Mouse (Mus musculus) hindbrain, embryonic 14.5 days (tissue): ENCODE measurements at regions not wholly inside any gene's neighbourhood (a gene's known extent, or its start where the extent isn't known, plus 50 kb on each side); places are given as distances from the start of the nearest gene placed in this dataset.
A peak's percentile ranks its signal among the peaks of the same experiment; 100 is the strongest.

Experiments
- ATAC-seq: fragments of 200-750 bp; cut with Nextera tagmentation; 2 replicates; pipeline ENCODE4 v1.8.0; 2017; ENCODE audit warnings: moderate number of reproducible peaks, mild to moderate bottlenecking, moderate TSS enrichment, moderate library complexity; ENCODE audit not compliant: low FRiP score
- DNase-seq: peaks from one replicate; pipeline ENCODE4 v3.0.0-alpha.2; 2015; ENCODE audit warnings: low spot score
- H3K27ac ChIP-seq: fragments of 300-500 bp; sonication (generic); 2 replicates; pipeline ENCODE4 v1.5.1; 2014; ENCODE audit warnings: mild to moderate bottlenecking, moderate library complexity
- H3K27me3 ChIP-seq: fragments of 300-500 bp; sonication (generic); 2 replicates; pipeline ENCODE4 v1.6.1; 2014; ENCODE audit warnings: mild to moderate bottlenecking, low read length, mixed read lengths; ENCODE audit not compliant: control insufficient read depth, insufficient read depth
- H3K36me3 ChIP-seq: fragments of 300-500 bp; sonication (generic); replicated peaks from 2 replicates; pipeline ENCODE4 v1.6.1; 2014; ENCODE audit not compliant: control insufficient read depth, insufficient read depth
- H3K4me1 ChIP-seq: fragments of 300-500 bp; sonication (generic); replicated peaks from 2 replicates; pipeline ENCODE4 v1.6.1; 2014; ENCODE audit warnings: antibody characterized with exemption, low read length, mixed read lengths; ENCODE audit not compliant: control insufficient read depth, insufficient read depth
- H3K4me2 ChIP-seq: fragments of 300-500 bp; sonication (generic); replicated peaks from 2 replicates; pipeline ENCODE4 v1.6.1; 2014; ENCODE audit warnings: mild to moderate bottlenecking, moderate library complexity
- H3K4me3 ChIP-seq: fragments of 300-500 bp; sonication (generic); replicated peaks from 2 replicates; pipeline ENCODE4 v1.5.1; 2014; ENCODE audit warnings: mild to moderate bottlenecking, low read length
- H3K9ac ChIP-seq: fragments of 300-500 bp; sonication (generic); 2 replicates; pipeline ENCODE4 v1.6.1; 2014
- H3K9me3 ChIP-seq: fragments of 300-500 bp; sonication (generic); 2 replicates; pipeline ENCODE4 v1.6.1; 2016; ENCODE audit warnings: low read length; ENCODE audit not compliant: control insufficient read depth
- WGBS: fragments of 180-500 bp; shearing (Covaris S2); extraction: QIAGEN DNeasy Blood & Tissue Kit; methylation state at CpG from one replicate; pipeline ENCODE4 v1.1.7; 2014; 5-methylcytosine and 5-hydroxymethylcytosine counted together

DNA sequence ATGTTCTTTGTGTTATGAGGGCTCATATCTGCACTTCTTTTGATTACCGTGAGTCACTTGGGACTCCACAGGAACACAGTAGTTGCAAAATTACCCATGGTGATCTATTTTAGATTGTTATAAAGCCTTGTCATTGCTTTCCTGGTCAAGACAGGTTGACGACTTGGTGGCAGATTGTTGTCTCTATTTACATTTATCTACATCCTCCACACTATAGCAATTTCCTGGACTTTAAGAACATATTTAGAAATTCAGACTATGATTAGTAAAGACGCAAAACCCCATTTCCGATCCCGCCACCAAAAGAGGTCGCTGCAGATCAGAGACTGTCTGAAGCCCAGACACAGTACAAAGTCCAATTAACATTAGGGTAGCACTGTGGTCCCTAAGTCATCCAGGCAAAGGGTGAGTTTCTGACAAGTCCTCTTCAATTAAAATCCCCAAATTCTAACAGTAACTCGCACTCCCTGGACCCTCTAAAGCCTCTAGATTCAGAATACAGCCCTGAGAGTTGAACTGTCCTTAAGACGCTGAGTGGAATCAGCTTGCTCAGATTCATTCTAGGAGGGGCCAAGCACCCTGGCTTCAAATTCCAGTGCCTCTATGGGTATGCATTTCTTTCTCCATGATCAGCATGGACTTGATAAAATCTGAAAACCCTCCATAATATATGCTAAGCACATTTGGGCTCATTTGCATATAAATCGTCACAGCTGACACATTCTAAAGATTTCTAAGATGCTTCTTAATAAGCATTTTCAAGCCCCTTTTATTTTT is 461.9 kb upstream of the BC052040 start:
- no peak overlapping the region for H3K4me3 ChIP-seq
- H3K9me3 ChIP-seq, result no peaks in the 10 kb centered on the region
- no peak overlapping the region for H3K4me2 ChIP-seq
- ATAC-seq (peak; percentile 40; the same call in 1 of the 2 replicates), DNase-seq (no peak)
- no peaks in the 10 kb centered on the region for H3K36me3 ChIP-seq
- H3K4me1 ChIP-seq, result no peaks in the 10 kb centered on the region
- H3K27me3 ChIP-seq, result no peaks in the 10 kb centered on the region
- no peak overlapping the region for H3K9ac ChIP-seq
- H3K27ac ChIP-seq, result no peak overlapping the region
- WGBS, result 68% methylated on average over 9 of the region's 9 CpGs

- H3K9ac ChIP-seq, result no peak overlapping the region
- H3K27ac ChIP-seq, result no peak overlapping the region
- ATAC-seq, result peak; percentile 21; the same call in 1 of the 2 replicates
- no peak overlapping the region for H3K4me3 ChIP-seq
- H3K4me2 ChIP-seq, result no peak overlapping the region
- 23% methylated on average over 3 of the region's 3 CpGs for WGBS
- no peaks in the 10 kb centered on the region for H3K9me3 ChIP-seq
- no peaks in the 10 kb centered on the region for H3K27me3 ChIP-seq
- no peaks in the 10 kb centered on the region for H3K36me3 ChIP-seq
- no peaks in the 10 kb centered on the region for H3K4me1 ChIP-seq
- DNase-seq, result no peak
These were observed 461.4 kb upstream of the BC052040 start for GRCm38 (mm10) chr2:115120206-115120503.

DNA sequence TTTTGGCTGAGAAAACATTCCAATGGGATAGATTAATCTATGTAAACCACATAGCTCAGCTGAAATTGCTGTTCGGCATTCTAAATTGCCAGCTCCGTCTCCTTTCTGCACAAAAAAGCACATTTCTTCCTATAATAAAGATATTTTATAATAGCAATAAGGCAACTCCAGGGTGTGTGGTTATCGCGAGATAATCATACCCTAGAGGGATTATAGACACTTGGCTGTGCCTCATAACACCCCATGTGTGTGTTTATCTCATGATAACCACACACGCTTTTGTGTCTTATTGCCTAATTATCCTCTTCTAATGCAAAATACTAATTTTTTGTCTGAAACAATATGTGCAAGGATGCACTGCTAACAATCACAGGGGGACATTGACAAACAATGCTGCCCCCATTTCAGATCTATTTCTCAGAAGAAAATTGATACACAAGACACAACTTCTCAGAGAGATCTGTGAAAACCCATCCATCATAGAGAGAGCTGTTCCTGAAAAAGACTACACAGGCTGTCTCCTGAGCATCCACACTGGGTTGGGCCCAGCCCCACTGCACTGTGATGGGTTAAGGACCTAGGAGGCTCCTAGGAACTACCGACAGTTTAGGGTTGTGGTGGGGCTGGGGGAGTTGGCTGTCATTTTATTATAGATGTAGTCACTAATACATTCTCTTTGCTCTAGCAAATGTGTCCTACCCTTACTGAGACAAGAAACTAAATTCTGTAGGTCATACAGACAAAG is 454.7 kb upstream of the BC052040 start:
- WGBS, result 67% methylated on average over 6 of the region's 6 CpGs
- ATAC-seq, result no peak
- no peaks in the 10 kb centered on the region for H3K36me3 ChIP-seq

DNA sequence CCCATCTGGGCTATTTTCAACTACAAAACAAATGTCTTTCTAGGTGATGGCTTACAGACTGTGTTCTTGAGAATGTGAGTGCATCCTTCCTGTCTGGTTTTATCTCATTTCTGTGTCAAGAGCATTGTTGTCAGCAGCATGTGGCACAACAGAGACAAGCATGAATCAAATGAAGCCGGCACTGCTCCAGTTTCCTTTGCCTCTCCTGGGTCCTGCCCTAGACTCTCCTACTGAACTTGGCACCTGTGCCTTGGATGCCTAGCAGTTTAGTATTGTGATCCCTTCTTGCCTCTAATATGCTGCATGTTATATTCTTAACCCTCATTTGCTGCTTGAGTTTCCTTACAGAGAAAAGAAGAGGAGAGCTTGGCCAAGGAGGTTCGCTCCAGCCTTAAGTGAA is 449.8 kb upstream of the BC052040 start:
- H3K4me3 ChIP-seq, result no peak overlapping the region
- no peaks in the 10 kb centered on the region for H3K27me3 ChIP-seq
- ATAC-seq (no peak), DNase-seq (no peak)
- H3K9me3 ChIP-seq, result no peaks in the 10 kb centered on the region
- no peaks in the 10 kb centered on the region for H3K36me3 ChIP-seq
- no peak overlapping the region for H3K27ac ChIP-seq
- no peaks in the 10 kb centered on the region for H3K4me1 ChIP-seq
- H3K4me2 ChIP-seq, result no peak overlapping the region
- 29% methylated on average over 2 of the region's 2 CpGs for WGBS
- H3K9ac ChIP-seq, result no peak overlapping the region

More for the DNA sequence above, 454.7 kb upstream of the BC052040 start:
- Histone ChIP-seq H3K4me3 (no peak overlapping the region), H3K4me2 (no peak overlapping the region), H3K9me3 (no peaks in the 10 kb centered on the region), H3K9ac (no peak overlapping the region), H3K27ac (no peak overlapping the region), H3K4me1 (no peaks in the 10 kb centered on the region), H3K27me3 (no peaks in the 10 kb centered on the region)
- no peak for DNase-seq

GRCm38 (mm10) chr2:115132165-115132592 is 449.3 kb upstream of the BC052040 start:
- Histone ChIP-seq H3K9me3 (no peaks in the 10 kb centered on the region), H3K4me3 (no peak overlapping the region), H3K4me1 (no peaks in the 10 kb centered on the region), H3K27ac (no peak overlapping the region), H3K36me3 (no peaks in the 10 kb centered on the region), H3K9ac (no peak overlapping the region), H3K4me2 (no peak overlapping the region), H3K27me3 (no peaks in the 10 kb centered on the region)
- ATAC-seq (peak; percentile 68; the same call in 1 of the 2 replicates), DNase-seq (no peak)
- 13% methylated on average over 1 of the region's 1 CpGs for WGBS

GRCm38 (mm10) chr2:115141416-115141815 is 440.1 kb upstream of the BC052040 start:
- no peaks in the 10 kb centered on the region for H3K36me3 ChIP-seq
- no peaks in the 10 kb centered on the region for H3K9me3 ChIP-seq
- no peaks in the 10 kb centered on the region for H3K27me3 ChIP-seq
- H3K4me2 ChIP-seq, result no peak overlapping the region
- no peak overlapping the region for H3K9ac ChIP-seq
- ATAC-seq (no peak), DNase-seq (no peak)
- H3K4me3 ChIP-seq, result no peak overlapping the region
- no peaks in the 10 kb centered on the region for H3K4me1 ChIP-seq
- no peak overlapping the region for H3K27ac ChIP-seq

DNA sequence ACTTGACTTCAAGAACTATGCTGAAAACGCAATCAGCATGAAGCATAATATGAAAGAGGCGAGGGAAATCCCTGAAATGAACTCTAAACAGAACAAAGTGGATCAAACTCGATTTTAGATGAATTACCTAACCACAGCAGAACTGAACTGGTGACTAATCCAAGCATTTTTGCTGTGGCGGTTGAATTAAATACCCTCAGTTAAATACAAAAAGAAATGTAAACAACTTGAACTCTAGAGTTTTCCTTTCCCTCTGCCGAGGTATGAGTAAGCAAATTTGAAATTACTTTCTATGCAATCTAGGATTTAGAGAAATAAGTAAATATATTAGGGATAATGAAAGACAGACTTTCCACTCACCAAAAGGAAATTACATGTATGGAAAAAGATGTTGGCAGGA is 409.4 kb upstream of the BC052040 start:
- no peak overlapping the region for H3K4me3 ChIP-seq
- WGBS, result 80% methylated on average over 5 of the region's 5 CpGs
- H3K4me1 ChIP-seq, result no peaks in the 10 kb centered on the region
- H3K27ac ChIP-seq, result no peak overlapping the region
- no peaks in the 10 kb centered on the region for H3K9me3 ChIP-seq
- no peak overlapping the region for H3K4me2 ChIP-seq
- DNase-seq, result no peak
- H3K9ac ChIP-seq, result no peak overlapping the region
- ATAC-seq, result no peak
- no peaks in the 10 kb centered on the region for H3K36me3 ChIP-seq
- H3K27me3 ChIP-seq, result no peaks in the 10 kb centered on the region

DNA sequence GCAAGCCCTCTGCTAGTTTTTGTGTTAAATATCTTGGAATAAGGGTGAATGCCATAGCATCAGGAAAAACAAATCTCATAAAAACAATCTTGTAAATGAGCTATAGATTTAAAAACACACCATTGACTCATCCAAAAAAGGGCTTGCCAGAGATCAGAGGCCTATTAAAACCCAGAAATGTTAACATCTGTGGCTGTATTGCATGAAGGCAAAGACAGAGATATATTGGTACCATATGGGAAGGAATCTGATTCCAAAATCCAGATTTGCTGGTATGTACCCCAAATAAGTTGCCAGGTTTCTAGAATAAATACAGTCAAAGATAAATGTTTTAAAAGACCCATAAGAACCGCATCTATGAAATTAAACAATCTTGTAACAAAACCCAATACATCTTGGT is 404.4 kb upstream of the BC052040 start:
- Histone ChIP-seq H3K4me3 (no peak overlapping the region), H3K36me3 (no peaks in the 10 kb centered on the region), H3K4me1 (no peaks in the 10 kb centered on the region), H3K9me3 (no peaks in the 10 kb centered on the region), H3K9ac (no peak overlapping the region), H3K27me3 (no peaks in the 10 kb centered on the region), H3K27ac (no peak overlapping the region), H3K4me2 (no peak overlapping the region)
- 97% methylated on average over 1 of the region's 1 CpGs for WGBS
- no peak for DNase-seq
- ATAC-seq, result no peak

DNA sequence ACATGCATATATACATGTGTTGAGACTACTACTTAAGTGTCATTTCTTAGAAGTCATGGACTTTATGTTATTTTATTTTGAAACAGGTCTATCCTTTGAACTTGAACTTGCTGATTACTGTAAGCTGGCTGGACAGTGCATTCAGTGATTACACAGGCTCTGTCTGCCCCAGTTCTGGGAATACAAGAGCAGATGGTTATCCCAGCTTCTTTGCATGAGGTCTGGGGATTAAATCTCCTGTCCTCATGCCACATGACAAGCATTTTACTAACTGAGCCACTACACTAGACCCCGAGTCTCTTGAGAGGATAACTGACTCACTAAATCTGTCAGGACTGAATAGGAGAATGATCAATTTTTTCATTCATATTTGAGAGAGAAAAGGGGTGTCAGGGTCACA is 403.6 kb upstream of the BC052040 start:
- no peaks in the 10 kb centered on the region for H3K9me3 ChIP-seq
- H3K4me2 ChIP-seq, result no peak overlapping the region
- no peak for ATAC-seq
- H3K27me3 ChIP-seq, result no peaks in the 10 kb centered on the region
- DNase-seq, result no peak
- no peak overlapping the region for H3K9ac ChIP-seq
- no peak overlapping the region for H3K4me3 ChIP-seq
- H3K27ac ChIP-seq, result no peak overlapping the region
- WGBS, result 67% methylated on average over 1 of the region's 1 CpGs
- no peaks in the 10 kb centered on the region for H3K36me3 ChIP-seq
- H3K4me1 ChIP-seq, result no peaks in the 10 kb centered on the region
